Mouse (Mus musculus) kidney, adult 2 months (tissue): Measurements from ENCODE around the gene Fam184b.

Experiments used
- CTCF ChIP-seq: fragments of 200-500 bp; conservative IDR thresholded peaks from 2 replicates; pipeline ENCODE4 v1.5.1; 2011; ENCODE audit warnings: low read depth, mild to moderate bottlenecking, control low read depth, low read length, moderate library complexity, mixed read lengths; ENCODE audit not compliant: insufficient read depth, insufficient read length
- POLR2A ChIP-seq: fragments of 200-500 bp; IDR thresholded peaks from one replicate; pipeline ENCODE4 v1.6.1; 2011; ENCODE audit warnings: low read depth, low read length, control low read depth

GRCm38 (mm10) chr5:45525101-45525500, 114.3 kb downstream of the Fam184b start:
- TF ChIP-seq POLR2A (no peak), CTCF (no peak)
